Comparison of ENCODE assay signal across 19 mouse cellular contexts in genomic region chr1:22262169-22262950, GRCm38 (mm10).
DNase-seq lines count a peak whose midpoint lies in the region; ATAC-seq and TF ChIP-seq lines count a peak whose summit lies in the region.
"Had no signal": no experiment of that assay in that cellular context is flagged by ENCODE, and none has a peak within 500 bp of the region (broad histone marks: within the 10 kb centered on the region; RNA-seq: fewer than 3 reads in every experiment).

No protein-coding gene starts in this region.

- no peak overlapping the region for H3K9ac ChIP-seq in kidney, embryonic 16.5 days (replicated peaks; ENCODE audit: low read length)
- H3K9ac ChIP-seq in lung, embryonic 14.5 days = no peak overlapping the region
- H3K9ac ChIP-seq: embryonic facial prominence, embryonic 13.5 days; forebrain, embryonic 15.5 days had no signal

- H3K4me2 ChIP-seq in kidney, embryonic 16.5 days (replicated peaks; ENCODE audit: low read depth, low read length) = no peak overlapping the region
- H3K4me2 ChIP-seq in lung, embryonic 14.5 days = no peak overlapping the region
- H3K4me2 ChIP-seq: embryonic facial prominence, embryonic 13.5 days; forebrain, embryonic 15.5 days; liver, embryonic 11.5 days had no signal

- ATAC-seq in kidney, embryonic 16.5 days (ENCODE audit: low FRiP score, low TSS enrichment) = peak; percentile 57; the same call in 1 of the 2 replicates
- no peak for ATAC-seq in lung, embryonic 14.5 days (ENCODE audit: insufficient read depth)
- ATAC-seq: inflammation-experienced regulatory T-cells, adult 6 months had no signal

- 43% methylated on average over 6 of the region's 6 CpGs for WGBS in kidney, embryonic 16.5 days
- 48% methylated on average over 6 of the region's 6 CpGs for WGBS in lung, embryonic 14.5 days
- WGBS in lung, adult 2 months = 48% methylated on average over 6 of the region's 6 CpGs
- WGBS in embryonic facial prominence, embryonic 10.5 days = 51% methylated on average over 6 of the region's 6 CpGs

- no peak for TF ChIP-seq CTCF in lung, embryonic 14.5 days (IDR thresholded peaks at IDR 0.05; ENCODE audit: low read depth)
- no peak for TF ChIP-seq CTCF in lung, adult 2 months (IDR thresholded peaks at IDR 0.05; ENCODE audit: insufficient read depth, low read length)

- 0 out of 2 replicates have a peak, but pooled peaks cover 4% of the 10 kb centered on the region for H3K4me1 ChIP-seq in kidney, embryonic 16.5 days (ENCODE audit: insufficient read depth, low read length)
- no peaks in the 10 kb centered on the region for H3K4me1 ChIP-seq in lung, embryonic 14.5 days (ENCODE audit: insufficient read depth)
- no peaks in the 10 kb centered on the region for H3K4me1 ChIP-seq in lung, adult 2 months (ENCODE audit: control insufficient read depth, insufficient read depth, low read length)
- peaks cover 13% of the 10 kb centered on the region for H3K4me1 ChIP-seq in embryonic facial prominence, embryonic 10.5 days
- H3K4me1 ChIP-seq: embryonic facial prominence, embryonic 13.5 days had no signal

- no peak overlapping the region for H3K4me3 ChIP-seq in kidney, embryonic 16.5 days (ENCODE audit: low read length)
- H3K4me3 ChIP-seq in lung, embryonic 14.5 days (ENCODE audit: low read depth, low read length) = no peak overlapping the region
- no peak overlapping the region for H3K4me3 ChIP-seq in lung, adult 2 months (replicated peaks; ENCODE audit: extremely low read depth, low read depth, low read length)
- H3K4me3 ChIP-seq in embryonic facial prominence, embryonic 10.5 days = no peak overlapping the region
- H3K4me3 ChIP-seq: embryonic facial prominence, embryonic 13.5 days; forebrain, embryonic 15.5 days had no signal

- H3K9me3 ChIP-seq in kidney, embryonic 16.5 days (ENCODE audit: low read length) = no peaks in the 10 kb centered on the region
- H3K9me3 ChIP-seq in lung, embryonic 14.5 days (ENCODE audit: low read depth, low read length) = no peaks in the 10 kb centered on the region
- H3K9me3 ChIP-seq in embryonic facial prominence, embryonic 10.5 days = no peaks in the 10 kb centered on the region
- H3K9me3 ChIP-seq: embryonic facial prominence, embryonic 13.5 days; forebrain, embryonic 15.5 days had no signal

- no peak overlapping the region for H3K27ac ChIP-seq in kidney, embryonic 16.5 days (ENCODE audit: low read length)
- H3K27ac ChIP-seq in lung, embryonic 14.5 days (ENCODE audit: low read depth) = no peak overlapping the region
- no peak overlapping the region for H3K27ac ChIP-seq in embryonic facial prominence, embryonic 10.5 days (replicated peaks)
- H3K27ac ChIP-seq: embryonic facial prominence, embryonic 13.5 days; forebrain, embryonic 15.5 days; stomach, postnatal 0 days had no signal

- TF ChIP-seq POLR2A in lung, adult 2 months (IDR thresholded peaks at IDR 0.05; ENCODE audit: borderline replicate concordance, extremely low read depth, low read depth, low read length) = no peak

- H3K27me3 ChIP-seq in kidney, embryonic 16.5 days (ENCODE audit: insufficient read depth, low read length) = 0 out of 2 replicates have a peak, but pooled peaks cover 4% of the 10 kb centered on the region
- no peaks in the 10 kb centered on the region for H3K27me3 ChIP-seq in lung, embryonic 14.5 days (ENCODE audit: insufficient read depth, low read length)
- H3K27me3 ChIP-seq in embryonic facial prominence, embryonic 10.5 days (replicated peaks; ENCODE audit: low read depth, poor library complexity, severe bottlenecking) = no peaks in the 10 kb centered on the region
- H3K27me3 ChIP-seq: embryonic facial prominence, embryonic 13.5 days; forebrain, embryonic 15.5 days had no signal

- peak; percentile 17 to 21 for DNase-seq in cerebellum, postnatal 25 days
- no peak for DNase-seq in cerebellum, postnatal 4 days (ENCODE audit: low spot score in 2 of 2)
- no peak for DNase-seq in kidney, postnatal 10 days
- peak; percentile 18 for DNase-seq in lung, embryonic 14.5 days
- no peak for DNase-seq in lung, adult 2 months
- DNase-seq in embryonic facial prominence, embryonic 10.5 days (ENCODE audit: low spot score) = peak; percentile 34
- no peak for DNase-seq in urinary bladder, adult 18-20 months (ENCODE audit: low spot score in 2 of 2)
- DNase-seq: adrenal gland, postnatal 25 days; heart, postnatal 10 days; kidney, postnatal 25 days; lung, adult 18-20 months; lung, postnatal 36 days; right cerebral cortex, postnatal 4 days had no signal

- H3K36me3 ChIP-seq in kidney, embryonic 16.5 days (ENCODE audit: insufficient read depth, low read length) = no peaks in the 10 kb centered on the region
- H3K36me3 ChIP-seq in lung, embryonic 14.5 days (ENCODE audit: insufficient read depth) = no peaks in the 10 kb centered on the region
- H3K36me3 ChIP-seq in embryonic facial prominence, embryonic 10.5 days (replicated peaks) = no peaks in the 10 kb centered on the region
- H3K36me3 ChIP-seq: embryonic facial prominence, embryonic 13.5 days; forebrain, embryonic 15.5 days had no signal

Comparison
In these comparisons a context has a peak if more than half of its experiments do, and no peak if none do; other contexts are left out.
1. DNase-seq: peak in cerebellum, postnatal 25 days (2 of 2), lung, embryonic 14.5 days (single experiment) and embryonic facial prominence, embryonic 10.5 days (single experiment); none in cerebellum, postnatal 4 days (0 of 2), kidney, postnatal 10 days (single experiment), lung, adult 2 months (single experiment) and urinary bladder, adult 18-20 months (0 of 2).